Mouse (Mus musculus) lung, postnatal 0 days (tissue): ENCODE results near the gene Slc16a11.

Source experiments
- CTCF ChIP-seq: IDR thresholded peaks from 2 replicates; pipeline ENCODE4 v1.5.1; 2016; ENCODE audit warnings: antibody characterized with exemption, mild to moderate bottlenecking
- EP300 ChIP-seq: IDR thresholded peaks from 2 replicates; pipeline ENCODE4 v1.6.1; 2016; ENCODE audit warnings: antibody characterized with exemption, mild to moderate bottlenecking, control low read depth

GRCm38 (mm10) chr11:70219873-70220272 lies 7.3 kb downstream of the Slc16a11 start:
- TF ChIP-seq EP300: no peak
- no peak for TF ChIP-seq CTCF
